Mouse (Mus musculus): Measurements from ENCODE around the gene Enc1. TPM values are rescaled to one million over a fixed set of nuclear protein-coding genes. Genes with fewer than 3 reads are reported as not detected.
A peak's percentile ranks its signal among the peaks of the same experiment; 100 is the strongest.

Enc1 gene
- polyA plus RNA-seq (2012; rRNA removed), result 284 and 308 TPM in 2 replicates

DNA sequence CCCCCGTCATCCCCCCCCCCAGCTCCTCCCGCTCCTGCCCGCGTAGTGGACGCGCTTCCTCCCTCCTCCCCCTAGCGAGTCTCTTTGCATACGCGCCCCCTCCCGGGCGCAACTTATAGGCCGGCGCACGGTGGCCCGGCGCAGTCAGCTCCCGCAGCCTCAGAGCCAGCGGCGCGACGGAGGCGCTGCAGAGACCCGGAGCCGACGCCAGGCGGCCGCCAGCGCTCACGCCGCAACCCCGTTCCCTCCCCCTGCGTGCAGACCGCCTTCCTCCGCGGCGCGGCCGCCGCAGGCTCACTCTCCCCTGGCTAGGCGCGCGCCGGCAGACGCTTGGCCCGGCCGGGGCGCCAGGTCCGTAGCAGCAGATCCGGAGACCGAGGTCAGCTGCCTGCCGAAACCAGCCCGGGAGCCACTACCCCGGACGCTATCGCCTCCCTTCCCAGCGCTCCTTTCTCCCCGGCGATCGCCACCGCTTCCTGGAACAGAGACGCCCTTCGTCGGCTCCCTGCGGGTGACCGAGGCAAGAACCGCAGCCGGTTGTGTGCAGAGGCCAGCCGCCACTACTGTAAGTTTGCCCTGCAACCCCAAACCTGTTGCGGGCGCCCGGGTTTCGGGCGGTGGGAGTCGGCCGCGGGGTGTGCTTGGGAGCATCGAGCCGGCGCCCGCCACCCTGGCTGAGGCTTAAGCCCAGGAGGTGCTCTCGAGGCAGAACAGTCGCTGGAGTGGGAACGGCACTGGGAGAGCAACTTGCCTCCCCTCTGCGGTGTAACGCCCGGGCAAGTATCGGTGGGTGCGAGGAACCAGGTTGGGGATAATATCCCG, at the start of gene Enc1:
Gene Enc1 (plus strand): TSS at position 141 of the 822 bp plus-strand sequence.
- Histone ChIP-seq H3K27ac (ENCODE audit: insufficient read depth, low read length) (peak within 1 kb of the TSS; percentile 97), H3K4me3 (ENCODE audit: insufficient read depth, low read length) (peak within 1 kb of the TSS; percentile 97), H3K4me1 (ENCODE audit: control insufficient read depth, insufficient read depth, low read length) (0 out of 2 replicates have a peak, but pooled peaks cover 1% of the 10 kb centered on the region)
- TF ChIP-seq POLR2A (IDR thresholded peaks at IDR 0.05; ENCODE audit: extremely low read depth, insufficient read depth, low read length) (peak; percentile 79; the same call in 1 of the 2 replicates), CTCF (IDR thresholded peaks at IDR 0.05; ENCODE audit: extremely low read depth, insufficient read depth, low read length) (0 out of 2 replicates have a peak, but pooled peaks have one; percentile 18)

DNA sequence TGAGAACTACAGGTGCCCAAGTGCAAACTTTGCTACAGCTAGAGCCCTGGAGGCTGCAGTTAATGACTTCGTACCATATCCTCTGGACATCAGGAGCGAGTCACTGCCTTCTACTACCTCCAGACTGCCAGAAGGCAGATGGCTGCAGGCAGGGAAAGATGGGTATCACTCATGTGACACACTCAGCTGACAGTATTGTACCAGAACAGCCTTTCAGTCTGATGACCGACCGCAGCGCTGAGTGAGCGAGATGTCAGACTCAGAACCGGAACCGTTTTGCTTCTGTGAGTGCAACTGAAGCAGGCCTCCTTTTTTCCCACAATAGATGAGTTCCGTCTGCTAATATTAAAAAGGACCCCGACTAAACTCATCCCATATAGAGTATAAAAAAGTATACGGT, 48.3 kb upstream of the Enc1 start:
- H3K27ac ChIP-seq (ENCODE audit: insufficient read depth, low read length), result no peak overlapping the region
- TF ChIP-seq CTCF (IDR thresholded peaks at IDR 0.05; ENCODE audit: extremely low read depth, insufficient read depth, low read length) (no peak), POLR2A (IDR thresholded peaks at IDR 0.05; ENCODE audit: extremely low read depth, insufficient read depth, low read length) (no peak)
- no peak overlapping the region for H3K4me3 ChIP-seq (ENCODE audit: insufficient read depth, low read length)
- no peaks in the 10 kb centered on the region for H3K4me1 ChIP-seq (ENCODE audit: control insufficient read depth, insufficient read depth, low read length)

DNA sequence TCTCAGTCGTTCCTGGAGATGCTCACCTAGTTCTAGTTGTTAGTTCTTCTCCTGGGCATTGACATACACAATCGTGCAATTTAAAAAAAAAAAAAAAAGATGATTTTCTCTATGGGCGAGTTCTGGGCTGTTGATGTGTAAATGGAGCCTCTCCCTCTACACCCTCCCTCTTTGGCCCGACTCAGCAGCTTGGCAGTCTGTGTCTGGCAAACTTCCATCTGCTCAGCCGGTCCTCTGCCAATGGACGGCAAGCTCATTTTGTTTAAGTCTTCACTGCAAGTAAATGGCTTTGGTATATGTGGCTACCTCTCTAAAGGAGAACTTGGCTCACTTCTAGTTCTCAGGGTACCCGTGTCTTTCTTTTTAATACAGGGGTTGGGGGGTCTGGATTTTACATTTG, 47.5 kb upstream of the Enc1 start:
- Histone ChIP-seq H3K27ac (ENCODE audit: insufficient read depth, low read length) (no peak overlapping the region), H3K4me1 (ENCODE audit: control insufficient read depth, insufficient read depth, low read length) (no peaks in the 10 kb centered on the region), H3K4me3 (ENCODE audit: insufficient read depth, low read length) (no peak overlapping the region)
- no peak for TF ChIP-seq POLR2A (IDR thresholded peaks at IDR 0.05; ENCODE audit: extremely low read depth, insufficient read depth, low read length)
- no peak for TF ChIP-seq CTCF (IDR thresholded peaks at IDR 0.05; ENCODE audit: extremely low read depth, insufficient read depth, low read length)

DNA sequence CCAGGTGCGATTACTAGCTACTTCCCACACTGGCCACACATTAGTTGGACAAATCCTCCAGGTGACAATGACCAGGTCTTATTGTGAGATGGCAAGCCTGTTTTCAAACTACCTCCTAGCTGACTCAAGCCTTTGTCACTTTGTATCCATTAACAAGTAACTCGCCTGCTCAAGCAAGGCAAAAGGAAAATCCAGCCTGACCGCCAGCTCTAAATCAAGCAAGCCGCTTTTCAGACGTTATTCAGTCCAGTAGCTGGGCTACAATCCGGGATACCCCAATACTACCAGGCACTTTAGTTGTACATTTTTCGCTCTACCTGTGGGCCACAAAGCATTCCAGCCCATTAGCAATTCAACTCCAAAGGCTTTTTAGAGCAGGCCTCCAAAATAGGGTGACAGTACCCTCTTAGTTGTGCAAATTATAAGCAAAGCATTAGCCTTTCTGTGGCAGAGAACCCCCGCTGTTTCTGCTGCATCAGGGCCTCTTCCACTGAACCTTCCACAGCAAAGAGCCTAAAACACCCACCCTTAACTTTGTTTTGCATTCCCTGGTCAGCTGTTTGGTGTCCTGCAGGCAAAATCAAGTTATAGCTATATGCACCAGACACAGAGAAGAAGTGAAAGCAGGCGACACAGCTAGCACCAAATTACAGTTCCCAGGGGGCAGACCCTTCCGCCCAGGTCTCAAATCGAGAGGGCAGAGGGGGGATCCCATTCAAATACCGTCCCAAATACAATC, 44.5 kb upstream of the Enc1 start:
- TF ChIP-seq POLR2A (IDR thresholded peaks at IDR 0.05; ENCODE audit: extremely low read depth, insufficient read depth, low read length), result no peak
- Histone ChIP-seq H3K4me3 (ENCODE audit: insufficient read depth, low read length) (no peak overlapping the region), H3K4me1 (ENCODE audit: control insufficient read depth, insufficient read depth, low read length) (no peaks in the 10 kb centered on the region), H3K27ac (ENCODE audit: insufficient read depth, low read length) (no peak overlapping the region)

DNA sequence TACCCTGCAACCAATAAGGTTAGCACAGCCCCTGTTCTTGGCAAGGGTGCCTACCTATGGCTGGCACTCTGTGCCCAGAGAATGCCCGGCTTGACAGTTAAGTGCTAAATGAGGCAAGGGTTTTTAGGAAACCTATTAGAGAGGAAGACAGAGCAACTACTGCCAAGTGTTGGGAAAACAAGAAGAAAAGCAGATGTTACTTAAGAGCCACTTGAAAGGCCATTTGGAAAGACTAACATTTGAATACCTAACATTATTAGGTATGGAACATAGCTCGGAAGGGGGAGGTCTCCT, 44.0 kb upstream of the Enc1 start:
- Histone ChIP-seq H3K4me3 (ENCODE audit: insufficient read depth, low read length) (no peak overlapping the region), H3K4me1 (ENCODE audit: control insufficient read depth, insufficient read depth, low read length) (no peaks in the 10 kb centered on the region), H3K27ac (ENCODE audit: insufficient read depth, low read length) (no peak overlapping the region)
- TF ChIP-seq POLR2A (IDR thresholded peaks at IDR 0.05; ENCODE audit: extremely low read depth, insufficient read depth, low read length), result no peak
- TF ChIP-seq CTCF (IDR thresholded peaks at IDR 0.05; ENCODE audit: extremely low read depth, insufficient read depth, low read length), result no peak

DNA sequence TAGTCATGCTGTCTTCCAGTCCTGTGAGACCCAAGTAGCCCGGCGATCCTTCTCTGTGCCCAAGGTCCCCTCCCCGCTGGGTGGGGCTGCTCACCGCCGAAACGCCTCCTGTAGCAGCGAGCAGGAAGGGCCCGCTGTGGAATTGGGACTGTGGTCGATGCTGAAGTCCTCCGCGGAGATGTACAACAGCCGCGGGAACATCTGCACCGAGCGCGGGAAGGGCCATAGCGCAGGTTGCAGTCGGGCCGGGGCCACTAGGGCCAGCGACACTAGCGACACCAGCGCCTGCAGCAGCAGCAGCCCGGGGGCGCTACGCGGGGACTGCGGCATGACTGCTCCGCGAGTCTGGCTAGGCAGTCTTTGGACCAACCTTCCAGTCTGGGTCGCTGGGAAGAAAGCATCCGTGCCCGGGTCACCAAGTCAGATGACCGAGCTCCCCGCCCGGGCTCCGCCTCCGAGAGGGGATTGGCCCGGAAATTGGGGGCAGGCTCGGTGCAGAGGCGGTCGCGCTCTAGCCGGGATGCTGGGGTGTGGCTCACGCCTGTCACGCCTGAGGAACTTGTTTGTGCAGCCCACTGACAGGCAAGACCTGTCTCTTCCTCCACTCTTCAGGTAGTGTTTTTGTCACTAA, 42.9 kb upstream of the Enc1 start, which contains the start of gene Hexb:
Gene Hexb (minus strand): TSS at position 426 of the 631 bp plus-strand sequence.
- Histone ChIP-seq H3K27ac (ENCODE audit: insufficient read depth, low read length) (peak within 1 kb of the TSS; percentile 64; the same call in 1 of the 2 replicates), H3K4me1 (ENCODE audit: control insufficient read depth, insufficient read depth, low read length) (no peaks in the 10 kb centered on the region), H3K4me3 (ENCODE audit: insufficient read depth, low read length) (peak within 1 kb of the TSS; percentile 92)
- TF ChIP-seq CTCF (IDR thresholded peaks at IDR 0.05; ENCODE audit: extremely low read depth, insufficient read depth, low read length) (no peak), POLR2A (IDR thresholded peaks at IDR 0.05; ENCODE audit: extremely low read depth, insufficient read depth, low read length) (peak; percentile 74)

DNA sequence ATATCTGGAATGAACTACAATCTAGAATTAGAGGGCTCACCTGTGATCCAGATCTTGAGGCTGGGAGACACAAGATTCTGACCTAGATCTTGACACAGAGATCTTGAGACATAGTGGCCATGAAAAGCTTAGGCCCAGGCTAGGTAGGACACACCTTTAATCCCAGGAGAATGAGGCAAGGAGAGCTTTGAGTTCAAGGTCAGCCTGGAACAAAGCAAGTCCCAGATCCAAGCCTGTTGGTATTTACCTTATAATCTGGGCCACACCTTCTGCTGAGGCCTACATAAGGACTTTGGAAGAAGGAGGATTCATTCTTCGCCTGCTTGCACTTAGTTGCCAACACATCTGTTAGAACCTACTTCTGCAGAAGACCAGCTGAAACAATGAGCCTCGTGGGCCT, 41.8 kb upstream of the Enc1 start:
- Histone ChIP-seq H3K27ac (ENCODE audit: insufficient read depth, low read length) (no peak overlapping the region), H3K4me3 (ENCODE audit: insufficient read depth, low read length) (no peak overlapping the region), H3K4me1 (ENCODE audit: control insufficient read depth, insufficient read depth, low read length) (no peaks in the 10 kb centered on the region)
- TF ChIP-seq POLR2A (IDR thresholded peaks at IDR 0.05; ENCODE audit: extremely low read depth, insufficient read depth, low read length) (no peak), CTCF (IDR thresholded peaks at IDR 0.05; ENCODE audit: extremely low read depth, insufficient read depth, low read length) (no peak)

DNA sequence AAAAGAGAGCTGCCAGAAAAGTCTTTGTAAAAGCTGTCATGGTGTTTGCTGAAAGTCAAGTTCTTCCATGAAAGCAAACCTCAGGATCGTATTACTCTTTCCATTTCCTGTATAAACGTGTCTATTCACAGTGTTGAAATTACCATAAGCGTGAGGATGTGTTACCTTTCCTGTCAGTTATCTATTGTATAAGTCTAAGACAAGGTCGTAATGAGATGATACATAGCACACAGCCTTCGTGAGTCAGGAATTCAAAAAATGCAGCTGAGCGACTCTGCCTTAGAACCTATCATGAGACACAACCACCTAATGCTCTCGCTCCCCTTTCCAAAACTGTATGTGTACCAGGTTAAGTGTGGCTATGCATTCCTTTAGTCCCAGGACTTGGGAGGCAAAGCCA, 39.8 kb upstream of the Enc1 start:
- H3K4me3 ChIP-seq (ENCODE audit: insufficient read depth, low read length), result no peak overlapping the region
- TF ChIP-seq CTCF (IDR thresholded peaks at IDR 0.05; ENCODE audit: extremely low read depth, insufficient read depth, low read length), result no peak
- TF ChIP-seq POLR2A (IDR thresholded peaks at IDR 0.05; ENCODE audit: extremely low read depth, insufficient read depth, low read length), result no peak
- H3K4me1 ChIP-seq (ENCODE audit: control insufficient read depth, insufficient read depth, low read length), result no peaks in the 10 kb centered on the region; the same call in 1 of the 2 replicates
- H3K27ac ChIP-seq (ENCODE audit: insufficient read depth, low read length), result no peak overlapping the region

DNA sequence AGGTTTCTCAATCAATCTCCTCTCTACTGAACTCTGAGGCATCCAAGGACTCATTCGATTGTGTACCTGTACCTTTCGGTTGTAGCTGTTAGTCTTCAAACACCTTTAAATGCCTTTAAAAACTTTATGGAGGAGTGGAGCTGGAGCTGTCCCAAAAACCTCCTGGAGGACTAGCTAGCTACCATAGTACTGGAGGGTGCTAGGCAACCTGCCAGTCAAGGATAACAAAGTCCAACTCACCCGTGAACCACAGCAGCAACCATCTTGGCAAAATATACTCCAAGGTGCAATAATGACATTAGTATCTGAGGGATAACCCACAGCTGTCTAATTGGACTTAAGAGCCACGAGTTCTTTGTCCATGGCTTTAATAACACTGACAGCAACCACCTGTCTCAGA, 39.0 kb upstream of the Enc1 start:
- Histone ChIP-seq H3K27ac (ENCODE audit: insufficient read depth, low read length) (no peak overlapping the region), H3K4me1 (ENCODE audit: control insufficient read depth, insufficient read depth, low read length) (no peaks in the 10 kb centered on the region; the same call in 1 of the 2 replicates), H3K4me3 (ENCODE audit: insufficient read depth, low read length) (no peak overlapping the region)
- no peak for TF ChIP-seq CTCF (IDR thresholded peaks at IDR 0.05; ENCODE audit: extremely low read depth, insufficient read depth, low read length)
- no peak for TF ChIP-seq POLR2A (IDR thresholded peaks at IDR 0.05; ENCODE audit: extremely low read depth, insufficient read depth, low read length)

All from cortical plate, adult 2 months (tissue).